Mouse (Mus musculus): Measurements from ENCODE around the gene Thrsp. TPM values are rescaled to one million over a fixed set of nuclear protein-coding genes. Genes with fewer than 3 reads are reported as not detected.
"Not testable (repeated sequence)": the region's sequence is repeated elsewhere in the genome, so short reads cannot be mapped to it uniquely, and the experiment has no call there.

Gene Thrsp
- under 1 TPM in 2 of 3 experiments, not detected in 1; 0.35 to 0.38 TPM for polyA plus RNA-seq (2017; shearing (Covaris generic))

GRCm38 (mm10) chr7:97416906-97417777 lies at the start of gene Thrsp:
Gene Thrsp (minus strand): TSS chr7:97417730.
- ATAC-seq, result no peak

- ATAC-seq, result no peak
Measured at GRCm38 (mm10) chr7:97455577-97455976, 38.0 kb upstream of the Thrsp start.

- no peak for ATAC-seq
Measured at GRCm38 (mm10) chr7:97454795-97455194, 37.3 kb upstream of the Thrsp start.

- peak; percentile 38 for ATAC-seq
Measured at GRCm38 (mm10) chr7:97453141-97453921, 35.8 kb upstream of the Thrsp start.

GRCm38 (mm10) chr7:97452196-97452595 lies 34.7 kb upstream of the Thrsp start:
- no peak for ATAC-seq

GRCm38 (mm10) chr7:97451023-97451422 lies 33.5 kb upstream of the Thrsp start, which contains the start of gene Kctd14:
Gene Kctd14 (plus strand): TSS chr7:97451323.
- not testable (repeated sequence) for ATAC-seq

GRCm38 (mm10) chr7:97447050-97447531 lies 29.6 kb upstream of the Thrsp start:
- no peak for ATAC-seq

GRCm38 (mm10) chr7:97446171-97446925 lies 28.8 kb upstream of the Thrsp start:
- no peak for ATAC-seq

- ATAC-seq, result no peak
Measured at GRCm38 (mm10) chr7:97438986-97439385, 21.5 kb upstream of the Thrsp start.

GRCm38 (mm10) chr7:97434517-97434916 lies 17.0 kb upstream of the Thrsp start:
- ATAC-seq, result no peak

GRCm38 (mm10) chr7:97433517-97433916 lies 16.0 kb upstream of the Thrsp start:
- ATAC-seq, result not testable (repeated sequence)

- ATAC-seq, result no peak
Measured at GRCm38 (mm10) chr7:97429705-97430104, 12.2 kb upstream of the Thrsp start.

GRCm38 (mm10) chr7:97427778-97428420 lies 10.4 kb upstream of the Thrsp start:
- ATAC-seq, result no peak

GRCm38 (mm10) chr7:97427296-97427695 lies 9.8 kb upstream of the Thrsp start:
- ATAC-seq, result no peak

- ATAC-seq, result no peak
Measured at GRCm38 (mm10) chr7:97426566-97426965, 9.0 kb upstream of the Thrsp start.

GRCm38 (mm10) chr7:97424621-97425245 lies 7.2 kb upstream of the Thrsp start:
- peak; percentile 78 for ATAC-seq

GRCm38 (mm10) chr7:97423754-97424153 lies 6.2 kb upstream of the Thrsp start:
- no peak for ATAC-seq

- ATAC-seq, result no peak
Measured at GRCm38 (mm10) chr7:97420958-97421651, 3.6 kb upstream of the Thrsp start.

GRCm38 (mm10) chr7:97420406-97420805 lies 2.9 kb upstream of the Thrsp start:
- ATAC-seq, result no peak

GRCm38 (mm10) chr7:97419163-97419562 lies 1.6 kb upstream of the Thrsp start:
- ATAC-seq, result no peak

GRCm38 (mm10) chr7:97418717-97419116 lies 1.2 kb upstream of the Thrsp start:
- ATAC-seq, result no peak

Data from inflammation-experienced regulatory T-cells, adult 6 months (primary cell).